Mouse (Mus musculus): Measurements from ENCODE around the gene Cops7a. TPM values are rescaled to one million over a fixed set of nuclear protein-coding genes. Genes with fewer than 3 reads are reported as not detected.

The Cops7a gene
- polyA plus RNA-seq, 1 experiment: 142 TPM

DNA sequence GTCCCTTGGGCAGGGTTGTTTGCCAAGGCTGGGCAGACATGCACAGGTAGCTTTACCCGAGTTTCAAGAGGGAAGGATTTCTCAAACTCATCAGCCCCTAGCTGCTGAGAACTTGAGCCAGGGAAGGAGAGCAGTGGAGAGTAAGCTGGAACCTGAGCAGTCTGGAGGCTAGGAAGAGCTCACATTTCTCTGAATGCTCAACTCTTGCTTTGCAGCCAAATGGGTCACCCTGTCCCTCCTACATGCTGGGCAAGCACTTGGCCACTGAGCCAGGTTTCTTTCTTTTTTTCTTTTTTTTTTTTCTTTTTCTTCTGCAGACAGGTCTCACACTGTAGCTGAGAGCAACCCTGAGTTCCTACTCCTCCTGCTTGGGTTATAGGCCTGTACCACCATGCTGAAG is 28.7 kb downstream of the Cops7a start:
- Histone ChIP-seq H3K79me2 (ENCODE audit: control insufficient read depth, insufficient read depth) (peaks cover 26% of the 10 kb centered on the region), H3K4me3 (no peak overlapping the region), H3K36me3 (ENCODE audit: control insufficient read depth, insufficient read depth) (peaks cover 19% of the 10 kb centered on the region), H3ac (ENCODE audit: control insufficient read depth, insufficient read length) (no peak overlapping the region), H3K4me2 (ENCODE audit: low read depth) (no peak overlapping the region), H3K27me3 (ENCODE audit: control insufficient read depth, insufficient read depth, insufficient read length) (no peaks in the 10 kb centered on the region)
- TF ChIP-seq REST (IDR thresholded peaks at IDR 0.05; ENCODE audit: insufficient read depth, insufficient read length) (no peak), SRF (IDR thresholded peaks at IDR 0.05; ENCODE audit: control insufficient read depth, insufficient read length, low read depth) (no peak), MAX (IDR thresholded peaks at IDR 0.05; ENCODE audit: low read depth) (no peak), MYOD1 (IDR thresholded peaks at IDR 0.05; ENCODE audit: control insufficient read depth in 1 of 3, insufficient read length in 2 of 3, low read depth in 2 of 3) (no peak), POLR2AphosphoS2 (IDR thresholded peaks at IDR 0.05; ENCODE audit: insufficient read length, low read depth) (no peak), USF1 (IDR thresholded peaks at IDR 0.05; ENCODE audit: low read depth) (no peak), POLR2A (IDR thresholded peaks at IDR 0.05; ENCODE audit: insufficient read length, low read depth) (no peak)

DNA sequence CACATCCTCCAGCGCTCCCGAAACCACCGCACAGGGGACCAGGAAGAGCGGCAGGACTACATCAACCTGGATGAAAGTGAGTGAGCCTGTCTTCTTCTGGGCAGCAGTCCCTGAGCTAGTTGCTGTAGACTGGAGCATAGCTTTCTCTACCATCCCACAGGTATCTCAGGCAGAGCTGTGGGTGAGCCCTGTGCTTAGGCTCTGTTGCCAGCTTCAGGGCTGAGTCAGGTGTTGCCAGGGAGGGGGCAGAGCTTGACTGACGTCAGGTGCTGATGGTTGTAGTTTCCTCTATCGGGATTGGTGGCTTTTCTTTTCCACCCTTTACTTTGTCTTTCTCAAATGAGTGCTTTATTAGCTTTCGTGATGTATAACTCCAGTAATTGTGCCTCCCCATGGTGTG is 30.7 kb downstream of the Cops7a start:
- H3ac ChIP-seq (ENCODE audit: control insufficient read depth, insufficient read length): no peak overlapping the region
- H3K79me2 ChIP-seq (ENCODE audit: control insufficient read depth, insufficient read depth): peaks cover 27% of the 10 kb centered on the region
- H3K36me3 ChIP-seq (ENCODE audit: control insufficient read depth, insufficient read depth): peaks cover 19% of the 10 kb centered on the region
- H3K27me3 ChIP-seq (ENCODE audit: control insufficient read depth, insufficient read depth, insufficient read length): no peaks in the 10 kb centered on the region
- no peak overlapping the region for H3K4me2 ChIP-seq (ENCODE audit: low read depth)
- TF ChIP-seq REST (IDR thresholded peaks at IDR 0.05; ENCODE audit: insufficient read depth, insufficient read length) (no peak), SRF (IDR thresholded peaks at IDR 0.05; ENCODE audit: control insufficient read depth, insufficient read length, low read depth) (no peak), TCF12 (IDR thresholded peaks at IDR 0.05; ENCODE audit: insufficient read depth, poor library complexity, severe bottlenecking) (no peak), MAX (IDR thresholded peaks at IDR 0.05; ENCODE audit: low read depth) (no peak), TCF3 (IDR thresholded peaks at IDR 0.05; ENCODE audit: insufficient read length, low read depth) (no peak), MYOG (IDR thresholded peaks at IDR 0.05; ENCODE audit: control insufficient read depth in 1 of 3, insufficient read depth in 1 of 3, insufficient read length in 2 of 3, low read depth in 2 of 3) (no peak), E2F4 (IDR thresholded peaks at IDR 0.05; ENCODE audit: insufficient read depth) (no peak), USF1 (IDR thresholded peaks at IDR 0.05; ENCODE audit: low read depth) (no peak), CEBPB (IDR thresholded peaks at IDR 0.05; ENCODE audit: insufficient read depth, poor library complexity, severe bottlenecking) (no peak), POLR2A (IDR thresholded peaks at IDR 0.05; ENCODE audit: insufficient read length, low read depth) (no peak), POLR2AphosphoS2 (IDR thresholded peaks at IDR 0.05; ENCODE audit: insufficient read length, low read depth) (no peak), MYOD1 (IDR thresholded peaks at IDR 0.05; ENCODE audit: control insufficient read depth in 1 of 3, insufficient read length in 2 of 3, low read depth in 2 of 3) (no peak)
- H3K4me3 ChIP-seq: no peak overlapping the region

DNA sequence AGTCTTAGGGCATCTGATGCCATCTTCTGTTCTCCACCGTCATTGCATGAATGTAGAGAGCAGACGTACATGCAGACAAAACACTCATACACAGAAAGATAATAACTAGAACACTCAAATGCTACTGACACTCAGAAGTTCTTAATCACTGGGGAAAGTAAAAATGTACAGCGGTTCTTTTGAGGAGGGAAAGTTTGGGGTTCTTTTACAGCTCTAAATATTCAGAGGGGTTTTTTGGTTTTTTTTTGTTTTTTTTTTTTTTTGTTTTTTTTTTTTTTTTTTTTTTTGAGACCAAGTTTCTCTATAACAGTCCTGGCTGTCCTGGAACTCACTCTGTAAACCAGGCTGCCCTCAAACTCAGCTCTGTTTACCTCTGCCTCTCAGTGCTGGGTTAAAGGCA is 32.2 kb downstream of the Cops7a start:
- TF ChIP-seq MYOD1 (IDR thresholded peaks at IDR 0.05; ENCODE audit: control insufficient read depth in 1 of 3, insufficient read length in 2 of 3, low read depth in 2 of 3) (no peak), REST (IDR thresholded peaks at IDR 0.05; ENCODE audit: insufficient read depth, insufficient read length) (no peak), MYOG (IDR thresholded peaks at IDR 0.05; ENCODE audit: control insufficient read depth in 1 of 3, insufficient read depth in 1 of 3, insufficient read length in 2 of 3, low read depth in 2 of 3) (no peak), TCF3 (IDR thresholded peaks at IDR 0.05; ENCODE audit: insufficient read length, low read depth) (no peak), POLR2AphosphoS2 (IDR thresholded peaks at IDR 0.05; ENCODE audit: insufficient read length, low read depth) (no peak), POLR2A (IDR thresholded peaks at IDR 0.05; ENCODE audit: insufficient read length, low read depth) (no peak), SRF (IDR thresholded peaks at IDR 0.05; ENCODE audit: control insufficient read depth, insufficient read length, low read depth) (no peak), TCF12 (IDR thresholded peaks at IDR 0.05; ENCODE audit: insufficient read depth, poor library complexity, severe bottlenecking) (no peak), E2F4 (IDR thresholded peaks at IDR 0.05; ENCODE audit: insufficient read depth) (no peak), MAX (IDR thresholded peaks at IDR 0.05; ENCODE audit: low read depth) (no peak), CEBPB (IDR thresholded peaks at IDR 0.05; ENCODE audit: insufficient read depth, poor library complexity, severe bottlenecking) (no peak), USF1 (IDR thresholded peaks at IDR 0.05; ENCODE audit: low read depth) (no peak)
- peaks cover 19% of the 10 kb centered on the region for H3K36me3 ChIP-seq (ENCODE audit: control insufficient read depth, insufficient read depth)
- no peak overlapping the region for H3K4me2 ChIP-seq (ENCODE audit: low read depth)
- no peak overlapping the region for H3ac ChIP-seq (ENCODE audit: control insufficient read depth, insufficient read length)
- H3K27me3 ChIP-seq (ENCODE audit: control insufficient read depth, insufficient read depth, insufficient read length): no peaks in the 10 kb centered on the region
- H3K4me3 ChIP-seq: peak overlapping the region; percentile 76
- peaks cover 27% of the 10 kb centered on the region for H3K79me2 ChIP-seq (ENCODE audit: control insufficient read depth, insufficient read depth)

DNA sequence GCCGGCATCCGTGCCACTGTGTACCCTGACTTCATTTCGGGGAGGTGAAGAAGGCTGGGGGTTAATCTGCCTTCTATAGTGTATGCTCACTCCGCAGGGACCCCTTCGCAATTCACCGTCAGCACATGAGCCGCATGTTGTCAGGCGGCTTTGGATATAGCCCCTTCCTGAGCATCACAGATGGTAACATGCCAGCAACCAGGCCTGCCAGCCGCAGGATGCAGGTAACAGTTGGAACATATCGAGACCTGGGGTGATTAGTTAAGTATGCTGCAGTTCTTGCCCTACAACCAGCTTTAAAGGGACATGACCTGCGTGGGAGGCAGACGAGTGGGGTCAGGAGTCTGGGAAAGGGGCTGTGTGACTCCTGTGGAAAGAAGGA is 33.0 kb downstream of the Cops7a start:
- Histone ChIP-seq H3ac (ENCODE audit: control insufficient read depth, insufficient read length) (peak overlapping the region; percentile 61), H3K36me3 (ENCODE audit: control insufficient read depth, insufficient read depth) (peaks cover 19% of the 10 kb centered on the region), H3K27me3 (ENCODE audit: control insufficient read depth, insufficient read depth, insufficient read length) (no peaks in the 10 kb centered on the region), H3K4me2 (ENCODE audit: low read depth) (peak overlapping the region; percentile 88), H3K79me2 (ENCODE audit: control insufficient read depth, insufficient read depth) (peaks cover 27% of the 10 kb centered on the region), H3K4me3 (peak overlapping the region; percentile 76)
- TF ChIP-seq TCF12 (IDR thresholded peaks at IDR 0.05; ENCODE audit: insufficient read depth, poor library complexity, severe bottlenecking): no peak
- no peak for TF ChIP-seq POLR2AphosphoS2 (IDR thresholded peaks at IDR 0.05; ENCODE audit: insufficient read length, low read depth)
- no peak for TF ChIP-seq USF1 (IDR thresholded peaks at IDR 0.05; ENCODE audit: low read depth)
- no peak for TF ChIP-seq MYOD1 (IDR thresholded peaks at IDR 0.05; ENCODE audit: control insufficient read depth in 1 of 3, insufficient read length in 2 of 3, low read depth in 2 of 3)
- TF ChIP-seq REST (IDR thresholded peaks at IDR 0.05; ENCODE audit: insufficient read depth, insufficient read length): no peak
- TF ChIP-seq TCF3 (IDR thresholded peaks at IDR 0.05; ENCODE audit: insufficient read length, low read depth): no peak
- no peak for TF ChIP-seq MYOG (IDR thresholded peaks at IDR 0.05; ENCODE audit: control insufficient read depth in 1 of 3, insufficient read depth in 1 of 3, insufficient read length in 2 of 3, low read depth in 2 of 3)
- no peak for TF ChIP-seq SRF (IDR thresholded peaks at IDR 0.05; ENCODE audit: control insufficient read depth, insufficient read length, low read depth)
- TF ChIP-seq E2F4 (IDR thresholded peaks at IDR 0.05; ENCODE audit: insufficient read depth): no peak
- no peak for TF ChIP-seq MAX (IDR thresholded peaks at IDR 0.05; ENCODE audit: low read depth)
- no peak for TF ChIP-seq POLR2A (IDR thresholded peaks at IDR 0.05; ENCODE audit: insufficient read length, low read depth)
- no peak for TF ChIP-seq CEBPB (IDR thresholded peaks at IDR 0.05; ENCODE audit: insufficient read depth, poor library complexity, severe bottlenecking)
